Mouse (Mus musculus): ENCODE results near the gene Dbf4.

GRCm38 (mm10) chr5:8356885-8357651 is 65.4 kb downstream of the Dbf4 start:
- TF ChIP-seq POLR2A (IDR thresholded peaks at IDR 0.05; ENCODE audit: extremely low read depth, insufficient read depth, low read length) (no peak), CTCF (IDR thresholded peaks at IDR 0.05; ENCODE audit: low read depth, low read length) (no peak)
